10 mouse cellular contexts compared by ENCODE assay signal in genomic region chr1:72825921-72826320, GRCm38 (mm10). TPM values are rescaled to one million over a fixed set of nuclear protein-coding genes. Genes with fewer than 3 reads are reported as not detected.
A peak's percentile ranks its signal among the peaks of the same experiment; 100 is the strongest.
DNase-seq lines count a peak whose midpoint lies in the region; ATAC-seq lines count a peak whose summit lies in the region.
"Had no signal": no experiment of that assay in that cellular context is flagged by ENCODE, and none has a peak within 500 bp of the region (broad histone marks: within the 10 kb centered on the region; RNA-seq: fewer than 3 reads in every experiment).

No protein-coding gene starts in this region.

- peaks cover 33% of the 10 kb centered on the region for H3K27me3 ChIP-seq in heart, embryonic 15.5 days
- no peaks in the 10 kb centered on the region for H3K27me3 ChIP-seq in embryonic facial prominence, embryonic 12.5 days
- no peaks in the 10 kb centered on the region for H3K27me3 ChIP-seq in intestine, embryonic 14.5 days (replicated peaks; ENCODE audit: control insufficient read depth, insufficient read depth, low read length)
- H3K27me3 ChIP-seq in neural tube, embryonic 11.5 days (ENCODE audit: control insufficient read depth, insufficient read depth, low read length), result no peaks in the 10 kb centered on the region

- WGBS in heart, embryonic 15.5 days, result 47% methylated on average over 4 of the region's 4 CpGs
- 8% methylated on average over 4 of the region's 4 CpGs for WGBS in embryonic facial prominence, embryonic 12.5 days
- WGBS in intestine, embryonic 14.5 days, result 17% methylated on average over 4 of the region's 4 CpGs
- WGBS in neural tube, embryonic 11.5 days, result 4% methylated on average over 4 of the region's 4 CpGs

- DNase-seq in heart, postnatal 14 days, result no peak
- no peak for DNase-seq in intestine, embryonic 14.5 days (ENCODE audit: low spot score)
- no peak for DNase-seq in neural tube, embryonic 11.5 days (ENCODE audit: low spot score)
- DNase-seq in layer of hippocampus, postnatal 10 days (ENCODE audit: low spot score in 2 of 2), result no peak
- no peak for DNase-seq in testis, postnatal 10 days (ENCODE audit: low spot score)
- no peak for DNase-seq in gastrocnemius, postnatal 14 days

- H3K9ac ChIP-seq in heart, embryonic 15.5 days, result 0 out of 2 replicates have a peak overlapping the region, but pooled peaks have one; percentile 1
- peak overlapping the region; percentile 85 for H3K9ac ChIP-seq in embryonic facial prominence, embryonic 12.5 days
- peak overlapping the region; percentile 63 for H3K9ac ChIP-seq in intestine, embryonic 14.5 days (ENCODE audit: low read length)
- H3K9ac ChIP-seq in neural tube, embryonic 11.5 days (ENCODE audit: low read length), result peak overlapping the region; percentile 85

- H3K4me2 ChIP-seq in heart, embryonic 15.5 days, result peak overlapping the region; percentile 99
- H3K4me2 ChIP-seq in embryonic facial prominence, embryonic 12.5 days (replicated peaks), result peak overlapping the region; percentile 97
- peak overlapping the region; percentile 98 for H3K4me2 ChIP-seq in intestine, embryonic 14.5 days (ENCODE audit: low read length)
- peak overlapping the region; percentile 94 for H3K4me2 ChIP-seq in neural tube, embryonic 11.5 days (ENCODE audit: low read depth)

- H3K9me3 ChIP-seq in heart, embryonic 15.5 days (replicated peaks), result no peaks in the 10 kb centered on the region
- H3K9me3 ChIP-seq in embryonic facial prominence, embryonic 12.5 days, result no peaks in the 10 kb centered on the region
- no peaks in the 10 kb centered on the region for H3K9me3 ChIP-seq in intestine, embryonic 14.5 days (ENCODE audit: control insufficient read depth, low read length)
- no peaks in the 10 kb centered on the region for H3K9me3 ChIP-seq in neural tube, embryonic 11.5 days (ENCODE audit: control insufficient read depth, low read length)

- H3K27ac ChIP-seq in heart, embryonic 15.5 days, result no peak overlapping the region
- H3K27ac ChIP-seq in embryonic facial prominence, embryonic 12.5 days, result peak overlapping the region; percentile 87
- H3K27ac ChIP-seq in intestine, embryonic 14.5 days (ENCODE audit: low read depth), result no peak overlapping the region
- 0 out of 2 replicates have a peak overlapping the region, but pooled peaks have one; percentile 65 for H3K27ac ChIP-seq in neural tube, embryonic 11.5 days (ENCODE audit: low read depth, low read length)

- no peak for ATAC-seq in heart, embryonic 15.5 days (replicated peaks; ENCODE audit: insufficient number of reproducible peaks, insufficient read depth, low FRiP score, low read depth)
- no peak for ATAC-seq in embryonic facial prominence, embryonic 12.5 days (ENCODE audit: insufficient number of reproducible peaks, insufficient read depth, low FRiP score, low TSS enrichment)
- no peak for ATAC-seq in intestine, embryonic 14.5 days (replicated peaks; ENCODE audit: low FRiP score, low TSS enrichment, low read depth)
- no peak for ATAC-seq in neural tube, embryonic 11.5 days (ENCODE audit: insufficient read depth, low FRiP score, low TSS enrichment)

- peak overlapping the region; percentile 67 for H3K4me3 ChIP-seq in heart, embryonic 15.5 days
- H3K4me3 ChIP-seq in embryonic facial prominence, embryonic 12.5 days, result peak overlapping the region; percentile 79
- H3K4me3 ChIP-seq in intestine, embryonic 14.5 days (ENCODE audit: low read depth, low read length), result peak overlapping the region; percentile 59
- H3K4me3 ChIP-seq in neural tube, embryonic 11.5 days (ENCODE audit: low read depth, low read length), result peak overlapping the region; percentile 84
- H3K4me3 ChIP-seq: erythroblast, embryonic 14.5 days had no signal

- intact Hi-C loops in heart, postnatal 14 days (cut with DNase I), result no loop called here
- intact Hi-C loops in gastrocnemius, postnatal 14 days (cut with DNase I; ENCODE audit: low total_unique reads), result no loop called here

- no peaks in the 10 kb centered on the region for H3K36me3 ChIP-seq in heart, embryonic 15.5 days
- no peaks in the 10 kb centered on the region; the same call in 1 of the 2 replicates for H3K36me3 ChIP-seq in embryonic facial prominence, embryonic 12.5 days
- H3K36me3 ChIP-seq in intestine, embryonic 14.5 days (ENCODE audit: control insufficient read depth, insufficient read depth, low read length), result no peaks in the 10 kb centered on the region
- no peaks in the 10 kb centered on the region; the same call in 1 of the 2 replicates for H3K36me3 ChIP-seq in neural tube, embryonic 11.5 days (ENCODE audit: control insufficient read depth, insufficient read depth, low read length)

- peaks cover 37% of the 10 kb centered on the region for H3K4me1 ChIP-seq in heart, embryonic 15.5 days (replicated peaks)
- peaks cover 34% of the 10 kb centered on the region for H3K4me1 ChIP-seq in embryonic facial prominence, embryonic 12.5 days
- peaks cover 25% of the 10 kb centered on the region for H3K4me1 ChIP-seq in intestine, embryonic 14.5 days (replicated peaks; ENCODE audit: control insufficient read depth, insufficient read depth, low read length)
- peaks cover 17% of the 10 kb centered on the region for H3K4me1 ChIP-seq in neural tube, embryonic 11.5 days (ENCODE audit: control insufficient read depth, insufficient read depth, low read length)

RNA-seq across cellular contexts. Expression of gene Igfbp2, which starts 1.6 kb away (rescaled TPM):
- polyA plus RNA-seq in heart, embryonic 15.5 days (2015; fragmentation: Nextera tagmentation; extraction: Ambion mirVana), result 44.4 and 85.9 TPM in 2 replicates
- total RNA-seq in heart, postnatal 14 days (2021), result 1 to 10 TPM; 1.1 to 1.3 TPM
- 429 and 434 TPM in 2 replicates for polyA plus RNA-seq in embryonic facial prominence, embryonic 12.5 days (2016; fragmentation: Nextera tagmentation; extraction: Ambion mirVana)
- 194 and 217 TPM in 2 replicates for polyA plus RNA-seq in intestine, embryonic 14.5 days (2014; fragmentation: Nextera tagmentation; extraction: Ambion mirVana)
- polyA plus RNA-seq in neural tube, embryonic 11.5 days (2014; fragmentation: Nextera tagmentation; extraction: Ambion mirVana), result 403 and 422 TPM in 2 replicates
- total RNA-seq in layer of hippocampus, postnatal 10 days (2021), result 100 to 1,000 TPM; 106 to 129 TPM
- 1 to 10 TPM; 2.5 to 3.1 TPM for total RNA-seq in gastrocnemius, postnatal 14 days (2021)
- total RNA-seq: megakaryocyte-erythroid progenitor cell, adult 5-6 weeks had no signal

RNA-seq across cellular contexts. Expression of gene Igfbp5, which starts 48.8 kb away (rescaled TPM):
- polyA plus RNA-seq in heart, embryonic 15.5 days (2015; fragmentation: Nextera tagmentation; extraction: Ambion mirVana), result 79.0 and 101 TPM in 2 replicates
- 100 to 1,000 TPM; 139 to 161 TPM for total RNA-seq in heart, postnatal 14 days (2021)
- polyA plus RNA-seq in embryonic facial prominence, embryonic 12.5 days (2016; fragmentation: Nextera tagmentation; extraction: Ambion mirVana), result 142 and 150 TPM in 2 replicates
- 46.2 and 53.1 TPM in 2 replicates for polyA plus RNA-seq in intestine, embryonic 14.5 days (2014; fragmentation: Nextera tagmentation; extraction: Ambion mirVana)
- polyA plus RNA-seq in neural tube, embryonic 11.5 days (2014; fragmentation: Nextera tagmentation; extraction: Ambion mirVana), result 65.4 and 68.5 TPM in 2 replicates
- total RNA-seq in layer of hippocampus, postnatal 10 days (2021), result 10 to 100 TPM; 76.0 to 83.6 TPM
- total RNA-seq in gastrocnemius, postnatal 14 days (2021), result 100 to 1,000 TPM; 254 to 324 TPM
- total RNA-seq: megakaryocyte-erythroid progenitor cell, adult 5-6 weeks had no signal
- polyA plus RNA-seq: erythroblast, embryonic 14.5 days had no signal

Comparison
In these comparisons a context has a peak if more than half of its experiments do, and no peak if none do; other contexts are left out.
1. H3K27ac ChIP-seq: peak in embryonic facial prominence, embryonic 12.5 days (single experiment) and neural tube, embryonic 11.5 days (single experiment); none in heart, embryonic 15.5 days (single experiment) and intestine, embryonic 14.5 days (single experiment).
2. H3K9ac ChIP-seq: peak in every context shown above with its lines; median percentile 85 in embryonic facial prominence, embryonic 12.5 days; 85 in neural tube, embryonic 11.5 days; 63 in intestine, embryonic 14.5 days; 1 in heart, embryonic 15.5 days.
3. Peak in every context shown above with its lines, with median percentiles within 50 percentile points of each other: H3K4me2 ChIP-seq and H3K4me3 ChIP-seq.